Mouse (Mus musculus): ENCODE data around the gene Sox3. TPM values are rescaled to one million over a fixed set of nuclear protein-coding genes. Genes with fewer than 3 reads are reported as not detected.

Gene Sox3
- 8.1 and 9.3 TPM in 2 replicates for polyA plus RNA-seq (2016; fragmentation: Nextera tagmentation; extraction: Ambion mirVana)

DNA sequence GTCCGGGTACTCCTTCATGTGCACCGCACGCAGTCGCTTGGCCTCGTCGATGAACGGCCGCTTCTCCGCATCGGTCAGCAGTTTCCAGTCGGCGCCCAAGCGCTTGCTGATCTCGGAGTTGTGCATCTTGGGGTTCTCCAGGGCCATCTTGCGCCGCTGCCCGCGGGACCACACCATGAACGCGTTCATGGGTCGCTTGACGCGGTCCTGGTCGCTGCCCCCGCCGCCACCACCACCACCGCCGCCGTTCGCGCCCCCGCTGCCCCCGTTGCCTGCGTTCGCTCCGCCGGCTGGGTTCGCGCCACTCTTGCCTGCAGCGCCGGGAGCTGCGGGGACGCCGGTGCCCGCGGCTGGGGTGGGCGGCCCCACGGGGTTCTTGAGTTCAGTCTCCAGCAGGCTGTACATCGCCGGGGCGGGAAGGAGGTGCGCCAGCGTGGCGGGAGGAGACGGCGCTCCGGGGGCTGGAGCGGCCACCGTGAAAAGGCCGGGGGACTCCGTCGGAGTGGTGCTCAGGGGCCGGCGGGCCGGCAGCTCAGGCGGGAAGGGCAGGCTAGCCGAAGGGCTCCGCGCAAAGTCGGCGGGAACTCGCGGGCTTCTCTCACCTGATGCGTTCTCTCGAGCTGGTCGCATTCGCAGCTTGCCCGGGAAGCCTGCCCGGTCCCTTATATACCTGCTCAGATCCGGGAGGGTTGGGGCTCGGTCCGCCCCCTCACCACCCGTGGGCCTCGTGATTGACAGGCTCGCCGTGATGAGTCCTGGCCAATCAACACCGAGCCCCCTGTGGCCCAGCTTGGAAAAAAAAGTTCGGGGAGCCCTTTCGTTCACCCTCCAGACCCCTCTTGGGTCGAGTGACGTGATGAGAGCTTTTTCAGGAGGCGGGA lies at the start of gene Sox3:
Gene Sox3, minus strand, starts transcription at position 630 of the 881 bp plus-strand sequence.
- 24% methylated on average over 70 of the region's 92 CpGs for WGBS
- ATAC-seq (ENCODE audit: low FRiP score) = peak; percentile 86

DNA sequence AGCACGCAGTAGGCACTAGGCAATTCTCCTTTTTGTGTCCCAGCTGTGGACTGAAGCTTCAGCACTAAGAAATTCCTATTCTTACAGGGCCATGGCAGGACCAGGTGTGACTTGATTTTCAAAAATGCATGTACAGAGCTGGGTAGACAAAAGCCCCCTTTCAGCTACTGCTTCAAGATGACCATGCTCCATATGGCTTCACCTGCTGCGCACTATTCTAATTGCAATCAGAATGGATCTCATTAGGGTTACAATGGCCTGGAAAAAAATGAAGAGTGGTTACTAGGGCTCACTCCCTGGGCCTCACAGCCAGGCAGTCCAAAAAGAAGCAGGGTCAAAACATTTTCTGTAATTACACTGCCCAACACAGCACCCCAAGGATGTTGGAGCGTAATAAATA lies 47.0 kb upstream of the Sox3 start:
- Histone ChIP-seq H3K27ac (no peak overlapping the region; the same call in 1 of the 2 replicates), H3K4me3 (replicated peaks) (no peak overlapping the region), H3K9me3 (no peaks in the 10 kb centered on the region), H3K27me3 (no peaks in the 10 kb centered on the region), H3K4me2 (no peak overlapping the region), H3K36me3 (replicated peaks) (no peaks in the 10 kb centered on the region), H3K9ac (no peak overlapping the region), H3K4me1 (no peaks in the 10 kb centered on the region)
- peak; percentile 64; the same call in 1 of the 2 replicates for ATAC-seq (ENCODE audit: low FRiP score)
- WGBS = 49% methylated on average over 3 of the region's 3 CpGs

More for the DNA sequence above, at the start of gene Sox3:
- Histone ChIP-seq H3K36me3 (replicated peaks) (no peaks in the 10 kb centered on the region), H3K4me1 (peaks cover 18% of the 10 kb centered on the region), H3K27ac (peak within 1 kb of the TSS; percentile 90), H3K9ac (peak within 1 kb of the TSS; percentile 79), H3K4me3 (replicated peaks) (peak within 1 kb of the TSS; percentile 63), H3K27me3 (peaks cover 3% of the 10 kb centered on the region; the same call in 1 of the 2 replicates), H3K4me2 (peak within 1 kb of the TSS; percentile 60), H3K9me3 (no peaks in the 10 kb centered on the region)

DNA sequence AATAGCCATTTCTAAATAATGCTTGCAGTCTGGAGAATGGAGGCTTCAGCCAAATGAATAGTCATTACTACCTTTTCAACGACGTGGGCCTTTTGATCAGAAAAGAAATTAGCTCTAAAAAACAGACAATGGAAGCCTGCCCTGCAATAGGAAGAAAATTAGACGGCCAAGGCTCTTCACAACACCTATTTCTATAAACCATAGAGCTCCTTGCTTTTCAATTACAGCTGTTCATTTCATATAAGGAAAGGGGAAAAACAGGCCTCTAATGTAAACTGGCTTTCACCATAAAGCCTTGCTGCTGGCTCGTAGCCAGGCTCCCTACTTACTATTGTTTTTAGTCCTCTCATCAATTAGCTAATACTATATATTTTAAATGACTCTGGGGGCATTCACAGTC lies 6.3 kb upstream of the Sox3 start:
- WGBS = 27% methylated on average over 4 of the region's 4 CpGs
- no peaks in the 10 kb centered on the region for H3K36me3 ChIP-seq (replicated peaks)
- peak; percentile 13; the same call in 1 of the 2 replicates for ATAC-seq (ENCODE audit: low FRiP score)

DNA sequence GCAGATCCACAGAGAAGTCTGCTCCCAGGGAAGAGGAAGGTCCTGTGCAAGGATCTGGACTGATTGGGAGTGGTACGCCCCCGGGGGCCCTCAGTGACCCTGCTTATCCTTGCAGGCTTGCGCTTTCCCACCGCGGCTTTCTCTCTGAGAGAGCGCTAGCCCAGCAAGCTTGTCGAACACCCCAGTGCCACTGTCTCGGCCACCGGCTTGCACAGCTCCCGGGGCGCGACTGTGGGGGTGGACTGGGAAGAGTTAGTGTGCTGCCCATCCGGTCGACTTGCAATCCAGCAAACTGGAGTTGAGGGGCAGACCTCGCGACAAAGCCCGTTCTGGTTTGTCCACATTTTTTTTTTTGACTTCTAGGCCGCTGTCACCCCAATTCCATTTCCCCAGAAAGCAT lies 5.4 kb upstream of the Sox3 start:
- Histone ChIP-seq H3K36me3 (replicated peaks) (no peaks in the 10 kb centered on the region), H3K4me3 (replicated peaks) (peak overlapping the region; percentile 13; the same call in 1 of the 2 replicates), H3K4me2 (peak overlapping the region; percentile 49), H3K27me3 (peaks cover 6% of the 10 kb centered on the region), H3K9ac (0 out of 2 replicates have a peak overlapping the region, but pooled peaks have one; percentile 21), H3K4me1 (peaks cover 16% of the 10 kb centered on the region), H3K9me3 (no peaks in the 10 kb centered on the region), H3K27ac (no peak overlapping the region)
- 9% methylated on average over 18 of the region's 18 CpGs for WGBS
- no peak for ATAC-seq (ENCODE audit: low FRiP score)

More for the DNA sequence above, 6.3 kb upstream of the Sox3 start:
- H3K4me1 ChIP-seq = peaks cover 16% of the 10 kb centered on the region
- H3K27ac ChIP-seq = no peak overlapping the region
- H3K4me3 ChIP-seq (replicated peaks) = no peak overlapping the region
- H3K4me2 ChIP-seq = no peak overlapping the region
- no peaks in the 10 kb centered on the region for H3K9me3 ChIP-seq
- no peak overlapping the region for H3K9ac ChIP-seq
- H3K27me3 ChIP-seq = peaks cover 6% of the 10 kb centered on the region

DNA sequence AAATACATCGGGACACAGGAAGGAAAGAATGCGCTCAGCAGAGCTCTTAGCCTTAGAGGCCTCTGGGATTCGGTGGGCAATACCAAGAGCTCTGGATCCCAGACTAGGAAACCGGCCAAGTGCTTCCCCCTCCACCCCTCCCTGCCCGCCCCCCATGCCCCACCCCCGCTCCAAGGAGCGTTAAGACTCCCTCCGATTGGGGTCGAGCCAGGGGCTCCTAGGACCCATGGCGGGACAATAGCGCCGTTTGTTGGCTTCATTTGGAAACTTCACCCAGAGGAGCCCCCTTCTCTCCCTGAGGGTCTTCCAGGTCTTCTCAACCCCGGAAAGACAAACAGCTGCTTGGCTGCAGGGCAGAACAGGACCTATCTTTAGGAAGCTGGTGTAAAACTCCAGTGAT lies 3.1 kb upstream of the Sox3 start:
- no peaks in the 10 kb centered on the region for H3K36me3 ChIP-seq (replicated peaks)

DNA sequence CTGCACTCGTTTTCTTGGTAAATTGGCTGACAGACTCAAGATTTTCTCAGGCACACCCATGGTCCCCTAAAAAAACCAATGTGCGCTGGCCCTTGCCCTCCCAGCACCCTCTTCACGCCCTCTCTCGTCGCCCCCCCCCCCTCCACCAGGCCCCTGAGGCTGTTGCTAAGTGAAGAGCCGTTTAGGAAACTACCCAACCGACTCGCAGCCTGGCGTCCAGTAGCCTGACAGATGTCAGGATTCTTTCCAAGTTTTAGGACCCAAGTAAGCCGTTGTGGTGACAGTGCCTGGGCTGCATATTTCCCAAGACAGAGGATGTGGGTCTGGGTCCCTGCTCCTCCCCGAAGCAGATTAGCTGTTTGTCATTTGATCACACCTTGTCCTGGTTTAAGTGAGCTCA lies 2.2 kb upstream of the Sox3 start:
- no peaks in the 10 kb centered on the region for H3K36me3 ChIP-seq (replicated peaks)
- ATAC-seq (ENCODE audit: low FRiP score) = no peak
- H3K9ac ChIP-seq = no peak overlapping the region
- peak overlapping the region; percentile 63 for H3K4me3 ChIP-seq (replicated peaks)
- H3K4me1 ChIP-seq = peaks cover 16% of the 10 kb centered on the region
- 0 out of 2 replicates have a peak, but pooled peaks cover 3% of the 10 kb centered on the region for H3K27me3 ChIP-seq
- WGBS = 17% methylated on average over 11 of the region's 11 CpGs
- H3K27ac ChIP-seq = no peak overlapping the region; the same call in 1 of the 2 replicates
- no peaks in the 10 kb centered on the region for H3K9me3 ChIP-seq
- peak overlapping the region; percentile 60 for H3K4me2 ChIP-seq

More for the DNA sequence above, 3.1 kb upstream of the Sox3 start:
- Histone ChIP-seq H3K9ac (no peak overlapping the region), H3K4me2 (peak overlapping the region; percentile 60), H3K4me1 (peaks cover 16% of the 10 kb centered on the region), H3K9me3 (no peaks in the 10 kb centered on the region), H3K27me3 (peaks cover 6% of the 10 kb centered on the region), H3K4me3 (replicated peaks) (no peak overlapping the region), H3K27ac (no peak overlapping the region)
- WGBS = 20% methylated on average over 13 of the region's 13 CpGs
- ATAC-seq (ENCODE audit: low FRiP score) = no peak

DNA sequence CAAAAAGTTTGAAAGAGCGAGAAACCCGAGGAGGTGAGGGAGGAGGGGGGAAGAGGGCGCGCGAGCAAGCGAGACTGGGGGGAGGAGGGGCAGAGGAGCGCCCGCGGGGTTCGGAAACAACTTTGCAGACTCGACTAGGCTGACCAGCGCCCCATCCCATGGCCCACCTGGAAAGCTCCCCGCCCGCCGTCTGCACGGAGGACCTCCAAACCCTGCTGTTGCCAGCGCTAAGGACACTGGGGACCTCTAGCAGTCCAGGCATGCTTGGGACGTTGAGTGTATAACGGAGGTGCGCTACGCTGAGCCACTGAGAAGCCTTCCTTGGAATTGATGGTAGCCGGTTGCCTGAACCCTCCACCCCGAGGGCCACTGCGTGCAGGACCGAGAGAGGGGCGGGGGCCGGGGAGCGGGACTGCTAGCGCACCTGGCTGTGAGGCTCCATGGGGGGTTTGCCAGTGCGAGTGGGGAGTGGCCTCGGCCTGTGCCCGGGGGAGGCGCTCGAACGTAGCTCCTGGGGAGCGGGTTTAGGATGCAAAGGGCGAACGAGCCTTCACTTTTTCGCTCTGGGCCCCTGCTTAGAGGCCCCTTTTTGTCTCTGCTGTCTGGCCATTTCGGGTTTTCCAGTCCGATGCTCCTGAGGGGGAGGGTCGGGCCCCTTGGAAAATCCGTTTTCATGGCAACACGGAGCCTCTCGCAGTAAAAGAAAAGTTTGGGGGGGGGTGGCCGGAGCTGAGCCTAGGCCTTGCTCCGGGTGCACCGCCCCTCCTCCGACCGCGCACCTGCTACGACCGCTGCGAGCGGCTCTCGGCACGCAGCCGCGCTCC lies 702 bp upstream of the Sox3 start:
- peak overlapping the region; percentile 88 for H3K27ac ChIP-seq
- H3K27me3 ChIP-seq = peaks cover 3% of the 10 kb centered on the region; the same call in 1 of the 2 replicates
- H3K9ac ChIP-seq = peak overlapping the region; percentile 56
- no peaks in the 10 kb centered on the region for H3K36me3 ChIP-seq (replicated peaks)
- 27% methylated on average over 42 of the region's 59 CpGs for WGBS
- peak overlapping the region; percentile 63 for H3K4me3 ChIP-seq (replicated peaks)
- ATAC-seq (ENCODE audit: low FRiP score) = peak; percentile 54
- peak overlapping the region; percentile 60 for H3K4me2 ChIP-seq
- H3K4me1 ChIP-seq = peaks cover 22% of the 10 kb centered on the region
- H3K9me3 ChIP-seq = no peaks in the 10 kb centered on the region

DNA sequence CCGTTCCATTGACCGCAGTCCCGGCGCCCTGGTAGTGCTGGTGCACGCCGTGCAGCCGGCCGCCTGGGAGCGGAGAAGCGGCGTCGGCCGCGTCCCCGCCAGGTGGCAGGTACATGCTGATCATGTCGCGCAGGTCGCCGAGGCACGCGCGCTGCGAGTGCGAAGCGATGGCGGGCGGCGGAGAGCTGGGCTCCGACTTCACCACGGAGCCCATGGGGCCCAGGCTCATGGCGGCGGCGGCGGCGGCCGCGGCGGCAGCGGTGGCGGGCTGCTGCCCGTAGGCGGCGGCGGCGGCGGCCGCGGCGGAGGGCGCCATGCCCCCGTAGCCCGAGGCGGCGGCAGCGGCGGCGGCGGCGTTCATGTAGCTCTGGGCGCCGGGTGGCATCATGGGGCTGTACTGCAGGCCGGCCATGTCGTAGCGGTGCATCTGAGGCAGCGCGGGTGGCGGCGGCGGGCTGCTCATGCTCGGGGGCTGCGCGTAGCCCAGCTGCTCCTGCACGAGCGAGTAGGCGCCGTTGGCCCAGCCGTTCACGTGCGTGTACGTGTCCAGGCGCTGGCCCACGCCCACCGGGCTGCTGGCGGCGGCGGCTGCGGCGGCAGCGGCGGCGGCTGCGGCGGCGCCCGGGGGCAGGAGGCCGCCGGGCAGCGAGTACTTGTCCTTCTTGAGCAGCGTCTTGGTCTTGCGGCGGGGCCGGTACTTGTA lies 981 bp downstream of the Sox3 start:
- ATAC-seq (ENCODE audit: low FRiP score) = no peak
- peak overlapping the region; percentile 63 for H3K4me3 ChIP-seq (replicated peaks)
- peak overlapping the region; percentile 60 for H3K4me2 ChIP-seq
- WGBS = 19% methylated on average over 53 of the region's 102 CpGs
- peak overlapping the region; percentile 90 for H3K27ac ChIP-seq
- H3K9ac ChIP-seq = peak overlapping the region; percentile 79
- no peaks in the 10 kb centered on the region for H3K36me3 ChIP-seq (replicated peaks)
- peaks cover 20% of the 10 kb centered on the region for H3K4me1 ChIP-seq
- no peaks in the 10 kb centered on the region for H3K9me3 ChIP-seq
- H3K27me3 ChIP-seq = peaks cover 3% of the 10 kb centered on the region; the same call in 1 of the 2 replicates

DNA sequence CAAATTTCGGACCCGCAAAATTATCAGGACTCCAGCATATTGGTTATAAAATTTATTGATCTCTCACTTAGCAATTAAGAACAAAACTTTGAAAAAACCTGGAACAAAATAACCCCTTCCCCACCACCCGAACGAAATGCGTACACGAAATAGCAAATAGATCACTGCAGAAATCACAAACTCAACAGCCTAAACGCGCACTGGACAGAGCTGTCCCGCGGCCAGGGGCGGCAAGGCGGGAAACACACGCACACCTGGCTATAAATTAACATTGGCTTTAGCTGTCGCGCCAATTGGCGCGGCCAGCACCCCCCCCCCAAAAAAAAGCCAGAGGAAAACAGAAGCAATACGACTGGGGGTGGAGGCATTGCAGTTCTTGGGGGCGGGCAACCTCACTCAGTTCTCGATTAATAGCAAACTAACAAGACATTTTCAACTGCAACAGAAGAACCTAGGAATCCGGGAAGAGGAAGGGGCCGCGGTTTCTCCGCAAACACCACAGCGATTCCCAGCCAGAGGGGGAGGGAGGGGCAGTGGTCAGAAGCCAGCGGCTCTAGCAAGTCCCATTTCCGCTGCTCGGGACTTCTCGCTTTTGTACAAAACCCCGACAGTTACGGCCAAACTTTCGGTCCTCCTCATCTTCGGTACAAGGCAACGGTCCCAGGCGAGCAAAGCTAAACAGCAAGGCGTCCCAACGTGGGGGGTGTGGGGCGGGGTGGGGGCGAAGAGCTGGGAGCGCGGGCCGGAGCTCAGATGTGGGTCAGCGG lies 1.7 kb downstream of the Sox3 start:
- H3K4me2 ChIP-seq = peak overlapping the region; percentile 60
- H3K4me1 ChIP-seq = peaks cover 18% of the 10 kb centered on the region
- H3K9me3 ChIP-seq = no peaks in the 10 kb centered on the region
- WGBS = 24% methylated on average over 43 of the region's 43 CpGs
- peak overlapping the region; percentile 90 for H3K27ac ChIP-seq
- H3K4me3 ChIP-seq (replicated peaks) = peak overlapping the region; percentile 63
- H3K36me3 ChIP-seq (replicated peaks) = no peaks in the 10 kb centered on the region
- H3K9ac ChIP-seq = peak overlapping the region; percentile 79
- ATAC-seq (ENCODE audit: low FRiP score) = no peak
- H3K27me3 ChIP-seq = no peaks in the 10 kb centered on the region; the same call in 1 of the 2 replicates

DNA sequence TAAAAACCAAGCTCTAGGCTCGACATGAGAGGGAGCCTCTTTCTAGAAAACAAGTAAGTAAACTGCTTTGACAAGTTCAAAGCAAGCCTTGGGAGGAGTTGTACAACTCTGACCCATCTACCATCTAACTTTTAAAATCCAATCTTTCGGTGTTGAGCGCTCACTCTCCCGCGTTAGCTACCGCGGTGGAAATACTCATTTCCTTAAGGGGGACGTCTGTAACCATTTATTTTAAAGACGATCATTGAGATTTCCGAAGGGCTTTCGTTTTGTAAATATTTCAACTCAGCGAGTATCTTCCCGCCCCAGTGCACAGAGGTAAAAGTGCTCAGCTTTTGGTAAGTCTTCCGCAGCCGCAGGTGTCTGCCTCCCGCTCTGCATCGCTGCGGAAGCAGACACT lies 2.6 kb downstream of the Sox3 start:
- ATAC-seq (ENCODE audit: low FRiP score) = no peak
- no peaks in the 10 kb centered on the region for H3K9me3 ChIP-seq
- no peaks in the 10 kb centered on the region; the same call in 1 of the 2 replicates for H3K27me3 ChIP-seq
- peak overlapping the region; percentile 90; the same call in 1 of the 2 replicates for H3K27ac ChIP-seq
- peak overlapping the region; percentile 79 for H3K9ac ChIP-seq
- WGBS = 19% methylated on average over 18 of the region's 18 CpGs
- H3K4me2 ChIP-seq = peak overlapping the region; percentile 60
- peak overlapping the region; percentile 63 for H3K4me3 ChIP-seq (replicated peaks)
- H3K36me3 ChIP-seq (replicated peaks) = no peaks in the 10 kb centered on the region
- H3K4me1 ChIP-seq = peaks cover 9% of the 10 kb centered on the region

DNA sequence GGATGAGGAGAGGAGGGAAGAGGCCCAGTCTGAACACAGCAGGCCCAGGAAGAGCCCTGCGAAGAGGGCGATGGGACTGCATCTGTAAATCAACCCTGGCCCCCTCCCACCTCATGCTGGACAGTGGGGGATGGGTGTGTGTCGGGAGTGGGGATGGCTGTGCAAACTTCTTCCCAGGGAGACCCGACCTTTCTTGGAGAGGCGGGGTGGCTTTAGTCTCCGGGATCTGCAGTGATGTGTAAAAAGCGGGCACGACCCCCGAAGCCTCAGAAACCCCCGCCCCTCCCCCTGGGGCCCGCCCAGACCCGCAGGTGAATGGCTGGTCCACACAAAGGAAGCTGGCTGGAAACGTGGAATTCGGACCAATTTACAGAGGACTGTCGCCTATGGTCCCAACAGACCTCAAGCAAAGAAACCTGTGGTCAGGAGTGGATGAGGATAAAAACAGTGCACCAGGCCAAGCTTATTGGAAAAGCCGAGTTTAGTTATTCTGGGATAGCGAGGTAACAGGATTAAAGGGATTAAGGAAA lies 3.2 kb downstream of the Sox3 start:
- Histone ChIP-seq H3K4me1 (peaks cover 8% of the 10 kb centered on the region), H3K27ac (no peak overlapping the region), H3K9ac (peak overlapping the region; percentile 79; the same call in 1 of the 2 replicates), H3K27me3 (no peaks in the 10 kb centered on the region; the same call in 1 of the 2 replicates), H3K4me3 (replicated peaks) (peak overlapping the region; percentile 63), H3K4me2 (peak overlapping the region; percentile 60), H3K9me3 (no peaks in the 10 kb centered on the region), H3K36me3 (replicated peaks) (no peaks in the 10 kb centered on the region)
- no peak for ATAC-seq (ENCODE audit: low FRiP score)
- 20% methylated on average over 15 of the region's 17 CpGs for WGBS

Data from forebrain, embryonic 12.5 days (tissue).